Mouse (Mus musculus): ENCODE measurements at regions not wholly inside any gene's neighbourhood (a gene's known extent, or its start where the extent isn't known, plus 50 kb on each side); places are given as distances from the start of the nearest gene placed in this dataset.
"Not testable (repeated sequence)": the region's sequence is repeated elsewhere in the genome, so short reads cannot be mapped to it uniquely, and the experiment has no call there.

DNA sequence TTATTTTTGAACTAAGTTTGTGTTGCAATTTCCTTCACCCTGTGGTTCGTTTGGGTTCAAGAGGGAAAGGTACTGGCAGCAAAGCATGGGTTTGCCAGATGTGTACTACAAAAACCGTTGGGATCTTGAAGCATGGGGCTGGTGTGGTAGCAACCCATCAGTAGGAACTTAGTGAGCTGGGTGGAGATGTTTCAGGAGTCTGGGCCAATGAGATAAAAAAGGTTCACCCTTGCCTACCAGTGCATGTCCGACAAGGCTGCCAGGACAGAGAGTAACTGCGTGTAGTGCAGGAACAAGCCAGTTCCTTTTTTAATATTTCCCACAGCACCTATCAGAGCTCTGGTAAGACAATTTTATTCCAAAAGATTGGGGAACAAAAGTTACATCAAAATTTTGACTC, 343.3 kb downstream of the Hdgfl1 start:
- DNase-seq: no peak

DNA sequence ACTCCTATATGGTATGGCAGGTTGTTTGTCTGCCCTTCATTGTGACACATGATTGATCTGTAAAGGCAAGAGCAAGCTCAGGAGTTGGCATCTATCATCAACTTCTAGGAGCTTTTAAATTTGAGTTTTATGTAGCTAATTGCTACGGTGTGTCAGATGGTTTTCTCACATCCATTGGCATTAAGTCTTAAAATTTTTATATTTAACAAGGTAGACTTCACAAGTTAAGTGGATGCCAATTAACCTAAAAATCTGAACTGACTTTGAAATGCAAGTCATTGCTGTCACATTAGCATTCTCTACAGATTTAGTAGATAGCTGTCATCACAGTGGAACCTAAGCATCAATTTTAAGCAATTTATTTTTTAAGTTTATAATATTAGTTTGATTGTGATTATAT, 345.5 kb downstream of the Hdgfl1 start:
- DNase-seq: no peak

DNA sequence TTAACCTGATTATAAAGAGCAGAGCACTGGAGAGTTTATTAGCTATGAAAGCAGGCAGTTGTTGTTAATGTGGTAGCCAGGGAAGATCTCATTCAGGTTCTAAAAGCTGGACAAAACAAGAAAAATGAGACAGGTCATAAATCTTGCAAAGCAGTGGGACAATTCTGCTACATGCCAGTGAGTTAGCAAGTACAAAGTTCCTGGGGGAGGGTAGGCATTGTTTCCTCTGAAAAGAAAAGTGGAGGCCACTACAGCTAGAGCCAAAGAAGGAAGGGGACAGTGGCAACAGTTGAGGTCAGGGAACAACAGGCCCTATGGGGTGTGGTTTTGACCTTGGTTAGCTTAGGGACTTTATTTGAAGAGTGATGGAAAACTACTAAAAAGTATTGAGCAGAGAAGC, 364.2 kb downstream of the Hdgfl1 start:
- DNase-seq: no peak

DNA sequence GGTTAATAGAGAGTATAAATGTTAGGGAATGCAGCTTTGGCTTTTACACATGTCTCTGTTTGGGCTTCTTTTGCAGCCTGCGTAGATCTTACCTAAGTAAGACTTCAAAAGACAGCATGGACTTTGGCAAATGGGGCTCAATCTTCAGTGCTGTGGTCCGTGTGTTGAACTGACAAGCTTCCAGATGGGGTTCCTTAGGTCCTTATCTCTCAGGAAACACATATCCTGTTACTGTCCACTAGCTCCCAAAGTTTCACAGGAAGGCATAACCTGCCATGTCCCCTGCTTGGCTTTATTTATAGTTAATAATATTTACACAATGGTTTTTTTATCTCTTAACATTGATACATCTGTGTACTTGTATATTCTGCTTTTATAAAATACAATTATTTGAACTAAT, 365.3 kb downstream of the Hdgfl1 start:
- no peak for DNase-seq

GRCm38 (mm10) chr13:26387861-26388621, 381.9 kb downstream of the Hdgfl1 start:
- no peak for DNase-seq

DNA sequence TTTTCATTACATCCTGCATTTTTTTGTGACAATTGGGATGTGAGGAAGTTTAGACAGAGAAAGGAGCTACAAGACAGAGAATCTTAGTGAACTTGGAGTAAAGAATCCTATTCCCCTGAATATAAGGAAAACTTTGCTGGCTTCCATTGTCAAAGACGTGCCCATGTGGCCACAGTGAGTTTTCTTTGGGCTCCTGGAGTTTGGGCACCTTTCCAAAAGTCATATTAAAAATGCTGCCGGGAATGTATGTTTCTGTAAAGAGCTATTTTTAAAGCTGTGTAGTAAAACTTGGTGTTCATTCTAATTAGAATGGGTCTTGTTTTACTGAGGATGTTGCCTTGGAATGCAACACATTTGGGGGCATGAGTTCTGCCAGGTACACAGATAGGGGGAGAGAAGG, 387.3 kb downstream of the Hdgfl1 start:
- DNase-seq: no peak

GRCm38 (mm10) chr13:26382154-26382553, 387.8 kb downstream of the Hdgfl1 start:
- DNase-seq: no peak

- no peak for DNase-seq
Measured at GRCm38 (mm10) chr13:26375546-26375945, 394.4 kb downstream of the Hdgfl1 start.

DNA sequence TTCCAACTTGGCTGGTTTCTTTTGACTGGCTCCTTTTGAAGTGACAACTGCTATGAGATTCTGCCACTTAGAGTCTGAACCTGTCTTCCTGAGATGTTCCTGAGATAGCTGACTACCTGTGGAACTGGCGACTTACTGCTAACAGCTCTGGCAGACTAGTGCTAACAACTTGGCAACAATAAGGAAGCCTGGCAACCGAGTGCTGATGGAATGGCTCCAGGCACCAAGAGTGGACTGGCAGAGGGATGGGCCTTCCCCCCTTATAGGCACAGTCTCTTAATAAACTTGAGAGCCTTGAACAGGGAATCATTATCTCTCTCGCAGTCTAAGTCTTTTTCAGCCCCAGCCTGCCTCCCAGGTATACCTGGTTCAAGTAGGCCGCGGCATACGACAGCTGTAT, 404.1 kb downstream of the Hdgfl1 start:
- DNase-seq: not testable (repeated sequence)

DNA sequence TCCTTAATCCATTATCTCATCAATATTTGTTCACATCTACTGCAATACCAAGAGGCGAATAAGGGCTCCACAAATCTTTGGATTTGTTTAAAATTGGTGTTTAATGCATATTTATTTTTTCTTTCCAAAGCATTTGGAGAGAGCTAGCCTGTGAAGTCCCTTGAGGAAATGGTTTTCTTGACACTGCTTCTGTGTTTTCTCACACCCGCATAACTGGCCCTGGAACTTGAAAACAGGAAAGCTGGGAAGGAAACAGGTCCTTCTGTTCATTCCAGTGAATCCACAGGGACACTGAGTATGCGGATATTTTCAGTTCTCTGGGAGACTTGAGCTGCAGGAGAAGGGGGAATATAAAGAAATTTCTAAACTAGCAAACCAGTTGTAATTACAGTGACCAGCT, 413.6 kb downstream of the Hdgfl1 start:
- DNase-seq: no peak

DNA sequence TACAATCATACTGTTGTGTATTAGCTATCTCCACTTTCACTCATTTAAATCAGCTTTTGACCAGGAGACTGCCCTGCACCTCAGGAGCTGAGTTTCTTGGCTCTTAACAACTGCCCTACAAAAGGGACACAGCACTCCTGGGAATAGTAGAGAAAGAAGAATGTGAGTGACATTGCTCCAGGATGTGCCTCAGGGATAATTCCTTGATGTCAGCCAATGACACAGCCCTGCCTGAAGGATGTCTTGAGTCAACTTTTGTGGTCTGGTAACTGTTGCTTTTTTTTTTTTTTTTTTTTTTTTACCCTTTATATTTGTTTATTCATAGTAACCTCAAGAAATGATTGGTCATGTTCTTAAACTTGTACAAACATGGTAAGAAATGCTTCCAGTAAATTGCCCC, 415.5 kb downstream of the Hdgfl1 start:
- DNase-seq: no peak

DNA sequence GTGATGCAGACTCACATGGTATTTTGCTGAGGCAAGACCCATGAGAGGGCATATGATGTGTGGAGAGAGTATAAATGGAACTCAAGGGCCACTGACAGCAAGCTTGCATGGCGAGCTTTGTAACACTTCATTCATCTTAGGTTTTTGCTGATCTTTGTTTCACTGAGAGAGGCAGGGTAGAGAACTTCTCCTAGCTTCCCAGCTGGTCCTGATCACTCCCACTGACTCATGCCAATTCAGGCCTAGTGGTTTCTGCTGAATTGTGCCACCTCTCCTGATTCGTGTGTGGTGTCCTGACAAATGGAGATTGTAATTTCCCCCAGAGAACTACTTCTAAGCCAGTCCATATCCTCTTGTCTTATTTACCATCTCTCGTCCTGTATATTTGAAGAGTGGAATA, 419.5 kb downstream of the Hdgfl1 start:
- DNase-seq: no peak

DNA sequence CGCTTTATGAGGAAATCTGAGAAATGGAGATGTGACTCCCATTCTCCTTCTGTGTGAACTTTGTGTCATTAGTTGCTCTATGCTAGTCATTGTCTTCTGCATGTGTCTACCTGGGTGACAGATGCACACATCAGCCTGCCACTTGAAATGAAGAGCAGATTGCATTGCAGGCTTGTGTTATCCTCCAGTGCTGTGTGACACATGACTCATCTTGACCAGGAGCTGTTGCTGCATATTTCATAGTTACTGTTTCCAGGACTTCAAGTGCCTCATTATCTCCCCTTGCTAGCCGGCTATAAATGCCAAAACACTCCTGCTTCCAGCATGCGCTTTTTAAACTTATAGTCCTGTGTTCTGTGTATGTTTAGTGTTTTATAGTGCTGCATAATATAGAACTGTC, 431.2 kb downstream of the Hdgfl1 start:
- no peak for DNase-seq

DNA sequence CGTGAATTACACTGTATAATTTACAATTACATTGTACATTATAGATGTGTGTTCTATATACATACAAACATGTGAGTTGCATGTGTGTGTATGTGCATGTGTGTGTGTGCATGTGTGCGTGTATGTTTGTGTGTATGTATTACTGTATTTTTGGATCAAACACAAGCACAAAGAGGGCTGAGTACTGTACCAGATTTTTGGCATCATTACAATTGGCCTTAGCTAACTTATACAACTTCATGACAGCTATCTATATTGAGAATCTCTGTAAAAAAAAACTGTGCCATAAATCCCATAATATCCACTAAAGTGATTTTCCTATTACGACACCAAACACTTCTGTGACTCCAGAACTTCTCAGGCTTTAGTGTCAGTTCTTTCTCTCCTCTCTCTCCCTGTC, 444.9 kb downstream of the Hdgfl1 start:
- no peak for DNase-seq

DNA sequence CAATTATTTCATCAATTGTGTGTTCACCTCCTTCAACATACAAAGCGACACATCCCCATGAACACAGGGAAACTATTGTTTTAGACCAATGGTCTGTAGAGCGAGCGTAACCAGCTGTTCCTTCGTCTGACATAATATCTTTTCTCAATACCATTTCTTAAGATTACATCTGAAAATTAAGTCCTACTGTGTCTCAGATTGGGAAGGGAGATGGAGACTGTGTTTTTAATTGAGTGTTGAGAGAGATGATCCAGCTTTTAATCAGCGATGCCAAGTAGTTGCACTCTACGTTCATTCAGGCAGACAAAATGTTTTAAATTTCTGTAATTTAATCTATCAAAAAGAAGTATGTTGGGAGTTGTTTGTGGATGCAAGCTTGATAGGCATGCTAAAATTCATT, 445.3 kb downstream of the Hdgfl1 start:
- no peak for DNase-seq

DNA sequence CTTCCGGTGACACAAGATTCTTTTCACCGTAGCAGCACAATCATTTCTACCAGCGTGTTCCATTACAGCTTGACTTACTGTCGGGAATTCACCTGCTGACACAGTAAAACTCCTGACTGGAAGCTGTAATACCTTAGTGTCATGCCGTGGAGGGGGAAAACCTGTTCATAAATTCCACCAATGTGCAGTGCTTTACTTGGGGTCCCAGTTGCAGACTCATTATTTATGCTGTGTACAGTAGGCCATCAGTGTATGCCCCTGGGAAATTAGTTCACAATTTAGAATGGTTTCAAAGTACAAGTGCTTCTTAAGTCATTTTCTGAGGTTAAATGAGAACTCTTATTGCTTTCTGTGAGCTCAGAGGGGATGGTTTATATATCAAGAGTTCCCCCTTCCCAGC, 451.4 kb downstream of the Hdgfl1 start:
- no peak for DNase-seq

DNA sequence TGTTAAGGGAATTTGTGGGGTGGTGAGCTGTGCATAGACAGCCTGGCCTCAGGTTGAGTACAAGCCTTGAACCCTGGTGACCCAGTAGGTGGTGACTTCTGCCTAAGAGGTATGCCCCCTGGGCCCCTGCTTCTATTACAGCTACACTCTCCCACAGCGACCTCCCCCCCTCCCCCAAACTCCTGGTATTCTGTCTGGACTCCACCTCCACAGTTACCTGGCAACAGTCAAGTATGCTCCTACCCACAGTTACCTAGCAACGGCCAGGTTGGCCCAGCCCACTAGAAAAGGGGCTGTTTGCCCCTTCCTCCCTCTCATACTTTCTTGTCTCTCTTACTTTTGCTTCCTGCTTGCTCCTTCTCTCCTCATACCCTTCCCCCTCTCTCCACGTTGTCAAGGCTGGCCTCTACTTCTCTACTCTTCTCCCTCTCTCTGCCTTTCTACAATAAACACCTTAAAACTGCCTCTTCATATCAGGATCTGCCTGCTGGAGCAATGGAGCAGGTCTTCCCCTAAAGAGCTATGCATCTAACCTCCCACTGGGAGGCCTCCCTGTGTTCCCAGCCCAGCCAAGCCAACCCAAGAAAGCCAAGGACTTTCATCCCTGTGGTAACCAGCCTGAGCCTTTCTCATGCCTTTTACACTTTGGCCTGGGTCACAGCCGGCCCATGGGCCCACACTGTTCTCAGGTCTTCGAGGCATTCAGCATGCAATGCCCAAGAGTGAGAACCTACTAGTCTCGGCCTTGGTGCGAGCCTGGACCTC, 457.5 kb downstream of the Hdgfl1 start:
- DNase-seq: no peak

DNA sequence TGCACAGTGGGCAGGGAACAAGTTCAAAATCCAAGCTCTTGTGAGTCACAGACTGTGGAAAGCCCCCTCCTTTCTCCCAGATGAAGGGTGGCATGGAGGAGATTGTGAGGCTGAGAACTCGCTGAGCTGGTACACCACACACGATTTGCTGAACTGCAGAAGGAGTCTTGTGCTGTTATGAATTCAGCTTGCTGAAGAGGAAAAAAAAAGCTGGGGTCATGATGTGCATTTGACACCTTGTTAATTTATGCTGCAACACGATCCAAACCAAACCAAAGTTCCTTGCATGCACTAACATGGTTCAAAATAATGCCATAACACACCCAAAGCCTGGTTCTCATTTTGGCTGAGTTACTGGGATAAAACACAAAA, 485.9 kb downstream of the Hdgfl1 start:
- DNase-seq: no peak

DNA sequence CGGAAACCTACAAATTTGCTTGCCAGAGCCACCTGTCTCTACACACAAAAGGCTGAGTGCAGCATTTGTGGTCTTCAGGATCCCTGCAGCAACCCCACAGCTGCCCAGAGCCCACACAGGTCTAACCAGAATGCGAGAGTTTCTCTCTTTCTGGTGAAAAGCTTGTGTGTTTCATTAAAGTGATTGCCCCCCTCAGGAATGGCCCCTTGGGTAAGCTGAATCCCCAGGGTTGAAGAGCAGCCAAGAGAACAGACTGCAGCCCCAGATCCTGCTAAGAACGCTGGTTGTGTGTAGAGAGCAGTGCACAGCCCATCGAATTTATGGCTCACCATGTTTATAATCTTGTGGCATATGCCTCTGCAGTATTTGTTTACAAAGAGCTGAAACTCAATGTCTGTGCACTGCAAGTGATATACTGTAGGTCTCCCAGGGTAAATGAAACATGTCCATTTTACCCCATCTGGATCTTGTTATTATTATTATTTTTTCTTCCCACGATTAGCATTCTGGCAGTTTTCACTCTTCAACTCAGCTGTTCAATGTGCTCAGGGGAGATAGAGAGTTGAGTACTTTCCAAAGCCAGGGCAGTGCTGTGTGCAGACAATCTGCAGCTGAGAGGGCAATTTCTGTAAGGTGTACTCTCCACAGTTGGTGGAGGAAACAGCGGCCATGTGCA, 486.4 kb downstream of the Hdgfl1 start:
- no peak for DNase-seq

DNA sequence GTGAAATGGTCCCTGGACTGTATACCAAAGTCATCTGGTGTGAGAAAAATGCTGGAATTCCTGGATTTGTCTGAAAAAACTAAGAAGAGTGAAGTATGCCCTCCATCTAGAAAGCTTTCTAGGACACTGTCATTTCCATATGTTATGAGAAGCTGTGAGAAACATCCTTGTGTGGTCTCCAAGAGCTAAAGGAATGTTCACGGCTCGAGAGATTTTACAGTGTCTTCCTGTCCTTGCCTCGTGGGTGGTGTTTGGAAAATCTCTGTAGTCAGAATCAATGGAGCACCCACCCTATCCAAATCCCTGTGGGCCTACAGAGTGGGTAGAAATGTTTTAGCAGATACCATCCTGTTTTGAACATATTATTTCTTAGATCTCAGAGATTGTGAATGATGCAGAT, 487.7 kb downstream of the Hdgfl1 start:
- no peak for DNase-seq

GRCm38 (mm10) chr13:26272850-26273249, 497.1 kb downstream of the Hdgfl1 start:
- no peak for DNase-seq

GRCm38 (mm10) chr13:26267501-26267900, 502.5 kb downstream of the Hdgfl1 start:
- DNase-seq: no peak

- no peak for DNase-seq
Measured at GRCm38 (mm10) chr13:26235941-26236340, 534.0 kb downstream of the Hdgfl1 start.

- DNase-seq: no peak
Measured at GRCm38 (mm10) chr13:26234703-26235102, 535.3 kb downstream of the Hdgfl1 start.
